Mouse (Mus musculus): ENCODE data around the gene Tie1. TPM values are rescaled to one million over a fixed set of nuclear protein-coding genes. Genes with fewer than 3 reads are reported as not detected.

Gene Tie1
- 12.6 and 13.4 TPM in 2 replicates for polyA plus RNA-seq (2012; rRNA removed)

GRCm38 (mm10) chr4:118489717-118490132, at the start of gene Tie1:
Tie1 (minus strand) TSS chr4:118490061.

GRCm38 (mm10) chr4:118526408-118527334, 36.8 kb upstream of the Tie1 start, which contains the start of gene 2610528J11Rik:
2610528J11Rik (plus strand) TSS chr4:118526999.

GRCm38 (mm10) chr4:118457345-118457975, 32.4 kb downstream of the Tie1 start, which contains the start of gene Mpl:
Mpl (minus strand) TSS chr4:118457513.

GRCm38 (mm10) chr4:118436820-118437603, 52.8 kb downstream of the Tie1 start, which contains the start of gene Cdc20:
Cdc20 (minus strand) TSS chr4:118437352.

GRCm38 (mm10) chr4:118427768-118428451, 62.0 kb downstream of the Tie1 start, which contains the start of gene Elovl1:
Elovl1 (plus strand) TSS chr4:118428093.

Other genes starting within 250 kb of the Tie1 start
- 78.8 and 90.6 TPM in 2 replicates for gene Ptprf, start 198.7 kb downstream of the Tie1 start, polyA plus RNA-seq (2012; rRNA removed)
- gene Szt2, start 80.8 kb downstream of the Tie1 start, polyA plus RNA-seq (2012; rRNA removed): 27.6 and 31.4 TPM in 2 replicates
- gene Med8, start 80.7 kb downstream of the Tie1 start, polyA plus RNA-seq (2012; rRNA removed): 84.1 and 84.8 TPM in 2 replicates
- gene Elovl1, start 62.0 kb downstream of the Tie1 start, polyA plus RNA-seq (2012; rRNA removed): 46.5 and 49.8 TPM in 2 replicates
- gene Cdc20, start 52.7 kb downstream of the Tie1 start, polyA plus RNA-seq (2012; rRNA removed): 25.4 and 26.0 TPM in 2 replicates
- 0.03 TPM in 2 replicates for gene Mpl, start 32.5 kb downstream of the Tie1 start, polyA plus RNA-seq (2012; rRNA removed)
- gene 2610528J11Rik, start 36.9 kb upstream of the Tie1 start, polyA plus RNA-seq (2012; rRNA removed): 0.05 and 0.34 TPM in 2 replicates
- gene Tmem125, start 54.0 kb upstream of the Tie1 start, polyA plus RNA-seq (2012; rRNA removed): 0.45 and 0.92 TPM in 2 replicates
- gene Cfap57, start 130.7 kb upstream of the Tie1 start, polyA plus RNA-seq (2012; rRNA removed): 0.92 and 1.3 TPM in 2 replicates
- 88.1 and 94.5 TPM in 2 replicates for gene Ebna1bp2, start 130.7 kb upstream of the Tie1 start, polyA plus RNA-seq (2012; rRNA removed)
- gene Olfr62, start 168.9 kb upstream of the Tie1 start, polyA plus RNA-seq (2012; rRNA removed): not detected in 2 replicates
- 0.01 and 0.08 TPM in 2 replicates for gene Olfr1342, start 202.7 kb upstream of the Tie1 start, polyA plus RNA-seq (2012; rRNA removed)
- not detected in 2 replicates for gene Olfr1341, start 213.5 kb upstream of the Tie1 start, polyA plus RNA-seq (2012; rRNA removed)
- gene Olfr1340, start 230.1 kb upstream of the Tie1 start, polyA plus RNA-seq (2012; rRNA removed): not detected in 2 replicates
- not detected in 2 replicates for gene Olfr1339, start 242.1 kb upstream of the Tie1 start, polyA plus RNA-seq (2012; rRNA removed)

All from central nervous system, embryonic 18 days (tissue).